Mouse (Mus musculus) E14TG2a.4 (cell line): ENCODE data around the gene Olfr611.
"Not testable (repeated sequence)": the region's sequence is repeated elsewhere in the genome, so short reads cannot be mapped to it uniquely, and the experiment has no call there.

Experiments
- H3K27me3 ChIP-seq: 2 replicates; pipeline ENCODE4 v1.6.1; 2014; ENCODE audit warnings: low read length, control low read depth; ENCODE audit not compliant: insufficient read depth
- H3K36me3 ChIP-seq: 2 replicates; pipeline ENCODE4 v1.6.1; 2014; ENCODE audit warnings: low read length, control low read depth; ENCODE audit not compliant: insufficient read depth
- H3K4me1 ChIP-seq: replicated peaks from 2 replicates; pipeline ENCODE4 v1.6.1; 2014; ENCODE audit warnings: low read depth, low read length, control low read depth
- H3K4me3 ChIP-seq: replicated peaks from 2 replicates; pipeline ENCODE4 v1.5.1; 2014; ENCODE audit warnings: mild to moderate bottlenecking, low read length
- H3K9me3 ChIP-seq: 2 replicates; pipeline ENCODE4 v1.6.1; 2014; ENCODE audit warnings: low read length, control low read depth
- CTCF ChIP-seq: conservative IDR thresholded peaks from 2 replicates; pipeline ENCODE4 v1.5.1; 2014; ENCODE audit warnings: low read length
- NANOG ChIP-seq: IDR thresholded peaks from 2 replicates; pipeline ENCODE4 v1.6.1; 2014; ENCODE audit warnings: borderline replicate concordance, low read length, mixed read lengths
- POU5F1 ChIP-seq: IDR thresholded peaks from 2 replicates; pipeline ENCODE4 v1.6.1; 2014; ENCODE audit warnings: low read length, borderline replicate concordance

The Olfr611 gene

GRCm38 (mm10) chr7:103520746-103521145 lies at the start of gene Olfr611:
TSS of gene Olfr611 (minus strand) at chr7:103520846.
- not testable (repeated sequence) for H3K9me3 ChIP-seq, H3K4me1 ChIP-seq, H3K36me3 ChIP-seq, H3K4me3 ChIP-seq, H3K27me3 ChIP-seq

GRCm38 (mm10) chr7:103569043-103569442 lies 48.4 kb upstream of the Olfr611 start, which contains the start of gene Olfr616:
TSS of gene Olfr616 (minus strand) at chr7:103569143.
- no peak within 1 kb of the TSS for H3K4me3 ChIP-seq
- H3K4me1 ChIP-seq: no peaks in the 10 kb centered on the region
- no peaks in the 10 kb centered on the region for H3K27me3 ChIP-seq
- TF ChIP-seq NANOG (no peak), POU5F1 (no peak), CTCF (no peak)
- no peaks in the 10 kb centered on the region for H3K36me3 ChIP-seq
- H3K9me3 ChIP-seq: no peaks in the 10 kb centered on the region

- Histone ChIP-seq H3K4me3 (no peak within 1 kb of the TSS), H3K9me3 (no peaks in the 10 kb centered on the region), H3K36me3 (no peaks in the 10 kb centered on the region), H3K4me1 (no peaks in the 10 kb centered on the region), H3K27me3 (no peaks in the 10 kb centered on the region)
- TF ChIP-seq CTCF (no peak), NANOG (no peak), POU5F1 (no peak)
Observed at GRCm38 (mm10) chr7:103555779-103556178, 35.1 kb upstream of the Olfr611 start, which contains the start of gene Olfr615. TSS of gene Olfr615 (plus strand) at chr7:103556079.

GRCm38 (mm10) chr7:103547774-103548173 lies 27.1 kb upstream of the Olfr611 start, which contains the start of gene Olfr613:
TSS of gene Olfr613 (plus strand) at chr7:103548074.
- no peaks in the 10 kb centered on the region for H3K27me3 ChIP-seq
- no peak within 1 kb of the TSS for H3K4me3 ChIP-seq
- no peaks in the 10 kb centered on the region for H3K9me3 ChIP-seq
- H3K36me3 ChIP-seq: no peaks in the 10 kb centered on the region
- TF ChIP-seq POU5F1 (no peak), CTCF (no peak), NANOG (no peak)
- H3K4me1 ChIP-seq: no peaks in the 10 kb centered on the region

GRCm38 (mm10) chr7:103542617-103543016 lies 22.0 kb upstream of the Olfr611 start, which contains the start of gene Olfr612:
TSS of gene Olfr612 (minus strand) at chr7:103542717.
- H3K9me3 ChIP-seq, H3K4me1 ChIP-seq, H3K4me3 ChIP-seq, H3K27me3 ChIP-seq, H3K36me3 ChIP-seq: not testable (repeated sequence)

- H3K4me3 ChIP-seq: no peak within 1 kb of the TSS
- no peaks in the 10 kb centered on the region for H3K36me3 ChIP-seq
- no peaks in the 10 kb centered on the region for H3K9me3 ChIP-seq
- TF ChIP-seq NANOG: no peak
- TF ChIP-seq POU5F1: no peak
- no peak for TF ChIP-seq CTCF
- no peaks in the 10 kb centered on the region for H3K27me3 ChIP-seq
- no peaks in the 10 kb centered on the region for H3K4me1 ChIP-seq
Observed at GRCm38 (mm10) chr7:103512022-103512421, 8.6 kb downstream of the Olfr611 start, which contains the start of gene Olfr610. TSS of gene Olfr610 (minus strand) at chr7:103512122.

GRCm38 (mm10) chr7:103497962-103498361 lies 22.7 kb downstream of the Olfr611 start, which contains the start of gene Olfr609:
TSS of gene Olfr609 (minus strand) at chr7:103498062.
- Histone ChIP-seq H3K36me3 (no peaks in the 10 kb centered on the region), H3K27me3 (no peaks in the 10 kb centered on the region), H3K4me1 (no peaks in the 10 kb centered on the region), H3K9me3 (no peaks in the 10 kb centered on the region), H3K4me3 (no peak within 1 kb of the TSS)
- TF ChIP-seq NANOG (no peak), CTCF (no peak), POU5F1 (no peak)

GRCm38 (mm10) chr7:103477106-103477505 lies 43.5 kb downstream of the Olfr611 start:
- not testable (repeated sequence) for H3K36me3 ChIP-seq, H3K27me3 ChIP-seq, H3K4me1 ChIP-seq, H3K4me3 ChIP-seq
- peaks cover 21% of the 10 kb centered on the region for H3K9me3 ChIP-seq

GRCm38 (mm10) chr7:103469577-103469976 lies 51.1 kb downstream of the Olfr611 start, which contains the start of gene Olfr608:
TSS of gene Olfr608 (plus strand) at chr7:103469877.
- no peaks in the 10 kb centered on the region for H3K27me3 ChIP-seq
- TF ChIP-seq POU5F1: no peak
- no peak within 1 kb of the TSS for H3K4me3 ChIP-seq
- H3K4me1 ChIP-seq: no peaks in the 10 kb centered on the region
- no peaks in the 10 kb centered on the region for H3K9me3 ChIP-seq
- H3K36me3 ChIP-seq: no peaks in the 10 kb centered on the region
